Mouse (Mus musculus) adrenal gland, adult 2 months (tissue): ENCODE data around the gene Znrf2. TPM values are rescaled to one million over a fixed set of nuclear protein-coding genes. Genes with fewer than 3 reads are reported as not detected.
"Not testable (repeated sequence)": the region's sequence is repeated elsewhere in the genome, so short reads cannot be mapped to it uniquely, and the experiment has no call there.

ENCODE experiments used
- DNase-seq: peaks from one replicate; pipeline ENCODE4 v3.0.0; 2021
- polyA plus RNA-seq: library from polyadenylated mRNA; depleted of rRNA; stranded (reverse); fragments of >200 nt; gene quantifications from 2 replicates; pipeline ENCODE4 v1.2.3, GENCODE M21; 2012
- total RNA-seq, 2 experiments: library from RNA; stranded (reverse); gene quantifications; 2 replicates each; pipeline ENCODE4 v1.2.3; 2021

The Znrf2 gene
- total and polyA plus RNA-seq, 3 experiments = 39.2 to 107 (median 54.0) TPM

DNA sequence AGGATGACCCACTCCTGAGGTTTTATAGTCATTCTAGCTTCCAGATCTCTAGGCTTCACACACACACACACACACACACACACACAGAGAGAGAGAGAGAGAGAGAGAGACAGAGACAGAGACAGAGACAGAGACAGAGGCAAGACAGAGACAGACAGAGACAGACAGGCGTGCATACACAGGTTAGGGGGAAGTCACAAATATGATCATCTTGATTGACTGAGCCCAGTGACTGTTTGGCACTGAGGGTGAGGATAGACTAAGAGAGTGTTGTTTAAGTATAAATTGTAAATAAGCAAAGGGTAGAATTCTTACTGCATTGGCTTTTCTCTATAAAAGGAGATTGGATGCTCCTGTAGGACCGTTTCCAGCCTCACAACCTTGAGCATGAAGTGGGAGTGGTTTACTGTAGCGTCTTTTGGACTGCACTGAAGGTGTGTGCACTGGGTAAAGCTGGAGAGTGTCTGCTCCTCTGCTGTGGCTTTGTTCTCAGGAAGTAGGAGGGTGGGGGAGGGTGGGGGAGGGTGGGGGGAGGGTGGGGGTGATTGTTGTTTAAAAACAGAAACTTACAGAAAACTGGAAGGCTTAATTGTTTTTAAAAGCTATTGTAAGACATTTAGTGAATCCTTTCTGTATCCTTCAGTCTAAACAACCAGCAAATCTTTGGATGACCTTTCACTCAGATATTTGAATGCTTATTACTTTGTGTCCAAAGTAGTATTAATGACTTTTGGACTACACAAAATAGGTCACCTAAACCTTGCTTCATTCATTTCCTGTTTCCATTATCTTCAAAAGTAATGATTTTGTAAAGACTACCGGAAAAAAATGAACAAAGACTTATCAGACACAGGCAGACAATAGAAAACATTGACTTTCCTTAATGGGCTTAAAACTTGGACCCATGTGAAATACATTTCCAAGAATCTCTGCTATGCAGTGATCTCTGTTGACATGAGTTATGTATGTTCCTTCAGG is 32.8 kb downstream of the Znrf2 start:
- DNase-seq = peak; percentile 42

DNA sequence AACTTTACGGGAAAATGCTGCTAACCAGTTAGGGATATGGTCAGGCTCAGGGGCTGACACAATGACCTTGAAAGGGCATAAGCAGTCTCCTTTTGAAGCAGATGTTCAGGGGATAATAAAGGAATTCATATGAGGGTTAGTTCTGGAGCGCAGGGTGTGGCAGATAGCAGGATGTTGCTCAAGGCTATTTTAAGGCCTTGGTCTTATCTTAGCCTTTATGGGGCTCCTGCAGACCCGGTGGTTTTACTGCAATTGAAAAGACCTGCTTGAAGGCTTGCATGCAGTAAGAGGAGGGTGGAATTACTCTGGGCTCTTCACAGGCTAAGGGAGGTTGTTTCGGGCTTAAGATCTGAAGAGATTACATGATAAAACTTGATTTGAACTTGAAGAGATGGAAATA is 35.1 kb downstream of the Znrf2 start:
- no peak for DNase-seq

DNA sequence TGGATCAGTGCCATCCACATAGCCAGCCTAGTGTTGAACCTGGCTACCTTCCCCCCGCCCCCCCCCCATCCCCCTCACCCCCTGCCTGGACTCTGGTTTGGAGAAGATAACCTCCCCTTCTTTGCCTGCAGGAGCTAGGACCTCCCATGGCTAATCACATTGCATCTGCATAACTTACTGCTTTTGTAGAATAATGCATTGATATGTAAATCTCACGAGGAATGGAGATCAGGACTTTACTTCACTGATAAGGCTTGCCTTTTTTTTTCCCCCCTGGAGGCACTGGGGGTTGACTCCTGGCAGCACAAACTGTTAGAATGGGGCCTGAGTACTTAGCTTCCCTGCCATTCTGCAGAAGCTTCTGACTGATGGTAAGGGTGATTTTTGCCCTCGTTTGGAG is 36.0 kb downstream of the Znrf2 start:
- DNase-seq = no peak

DNA sequence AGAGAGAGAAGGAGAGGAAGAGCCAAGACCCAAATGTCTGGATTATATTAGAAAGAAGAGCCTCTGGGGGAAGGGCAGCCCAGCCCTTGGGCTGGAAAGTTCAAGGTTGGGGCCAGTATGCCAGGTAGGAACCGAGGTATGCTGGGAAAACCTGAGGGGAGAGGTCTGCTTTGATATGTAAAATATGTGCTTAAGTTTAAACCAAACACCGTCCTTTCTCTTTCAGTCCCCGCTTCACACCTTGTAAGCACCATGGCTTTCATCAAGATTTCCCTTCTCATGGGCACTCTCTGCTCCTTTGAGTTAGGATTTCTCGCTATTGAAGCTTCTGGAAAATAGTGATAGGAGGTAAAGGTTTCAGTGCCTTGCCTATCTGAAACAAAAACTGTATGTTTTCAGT is 38.1 kb downstream of the Znrf2 start:
- DNase-seq = no peak

DNA sequence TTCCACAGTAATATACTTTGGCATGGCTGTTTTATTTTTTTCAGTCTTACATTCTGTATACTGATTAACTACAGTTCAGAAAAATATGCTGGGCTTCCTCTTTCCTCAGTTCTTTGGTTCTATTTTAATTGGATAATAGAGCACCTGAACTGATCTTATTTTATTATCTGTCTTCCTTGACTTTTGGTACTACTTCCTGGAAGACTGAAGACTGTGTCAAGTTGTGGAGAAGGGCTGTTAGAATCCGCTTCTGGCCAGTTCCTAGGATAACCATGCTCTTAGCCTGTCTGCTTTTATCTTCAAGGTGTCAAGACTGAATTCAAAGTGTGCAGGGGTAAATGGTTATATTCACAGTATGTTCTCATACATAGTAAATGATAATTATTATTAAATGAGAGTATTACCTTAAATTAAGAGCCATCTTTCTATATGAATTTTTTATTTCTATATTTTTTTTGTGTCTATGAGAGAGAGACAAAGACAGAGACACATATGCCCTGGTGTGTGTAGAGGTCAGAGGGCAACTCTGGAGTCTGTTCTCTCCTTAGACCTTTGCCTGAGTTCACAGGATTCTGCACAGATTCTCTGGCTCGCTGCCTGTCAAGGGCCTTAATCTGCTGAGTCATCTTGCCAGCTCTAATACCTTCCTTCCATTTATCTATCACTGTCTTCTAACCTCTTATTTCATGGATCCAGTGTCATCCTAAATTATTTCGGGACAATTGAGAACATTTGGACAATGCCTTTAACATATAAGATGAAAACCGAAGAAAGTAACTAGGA is 39.3 kb downstream of the Znrf2 start:
- DNase-seq = peak; percentile 66

DNA sequence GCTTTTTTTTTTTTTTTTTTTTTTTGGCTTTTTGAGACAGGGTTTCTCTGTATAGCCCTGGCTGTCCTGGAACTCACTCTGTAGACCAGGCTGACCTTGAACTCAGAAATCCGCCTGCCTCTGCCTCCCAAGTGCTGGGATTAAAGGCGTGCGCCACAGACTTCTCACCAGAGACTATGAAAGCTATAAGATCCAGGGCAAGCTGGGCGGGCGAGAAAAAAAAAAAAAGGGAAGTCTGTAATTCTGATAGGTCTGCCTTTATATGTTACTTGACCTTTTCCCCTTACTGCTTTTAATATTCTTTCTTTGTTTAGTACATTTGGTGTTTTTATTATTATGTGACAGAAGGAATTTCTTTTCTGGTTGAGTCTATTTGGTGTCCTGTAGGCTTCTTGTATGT is 42.4 kb downstream of the Znrf2 start:
- not testable (repeated sequence) for DNase-seq

DNA sequence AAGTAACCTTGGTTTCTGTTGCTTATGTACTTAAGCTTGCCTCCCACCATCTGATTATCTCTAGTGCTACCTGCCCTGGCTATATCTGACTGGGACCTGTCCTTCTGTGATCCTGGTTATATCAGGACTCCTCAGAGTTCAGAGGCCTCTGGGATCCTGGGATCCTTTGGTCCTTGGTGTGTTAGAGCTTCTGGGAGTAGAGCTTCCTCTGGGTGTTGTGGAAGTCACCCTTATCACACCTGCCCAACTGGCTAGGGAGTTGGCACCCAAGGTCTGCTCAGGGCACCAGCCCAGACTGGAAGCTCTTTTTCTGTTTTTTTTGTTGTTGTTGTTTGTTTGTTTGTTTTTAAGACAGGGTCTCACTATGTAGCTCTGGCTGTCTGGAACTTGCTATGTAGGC is 43.5 kb downstream of the Znrf2 start:
- no peak for DNase-seq

DNA sequence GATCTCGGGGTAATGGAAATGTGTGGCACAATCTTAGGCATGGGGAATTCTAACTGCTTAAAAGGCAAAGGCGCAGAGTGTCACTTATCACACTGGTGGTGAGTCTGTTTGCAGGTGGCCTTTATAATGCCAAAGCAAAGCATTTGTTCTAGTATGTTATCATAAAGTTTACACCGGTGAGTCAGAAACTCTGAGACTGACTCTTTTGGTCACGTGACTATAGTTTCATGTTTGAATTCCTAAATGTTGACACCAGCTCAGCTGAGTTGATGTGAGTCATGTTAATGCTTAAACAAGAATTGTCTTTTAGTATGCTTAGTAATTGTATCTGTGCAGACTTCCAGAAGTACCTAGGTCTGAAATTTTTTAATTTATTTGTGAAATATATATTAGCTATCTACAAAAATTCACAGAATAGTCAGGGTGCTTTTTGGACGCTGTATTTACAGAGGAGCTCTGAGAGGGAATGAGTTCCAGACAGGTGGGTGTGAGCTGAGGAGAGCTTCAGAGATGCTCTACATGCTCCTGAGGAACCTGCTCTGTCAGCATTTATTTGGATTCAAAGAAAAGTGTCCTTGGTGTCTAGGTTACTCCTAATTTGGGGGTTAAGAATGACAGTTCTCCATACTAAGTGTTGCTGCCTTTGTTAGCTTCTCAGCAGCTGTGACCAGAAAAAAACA is 50.2 kb downstream of the Znrf2 start:
- DNase-seq = peak; percentile 32

DNA sequence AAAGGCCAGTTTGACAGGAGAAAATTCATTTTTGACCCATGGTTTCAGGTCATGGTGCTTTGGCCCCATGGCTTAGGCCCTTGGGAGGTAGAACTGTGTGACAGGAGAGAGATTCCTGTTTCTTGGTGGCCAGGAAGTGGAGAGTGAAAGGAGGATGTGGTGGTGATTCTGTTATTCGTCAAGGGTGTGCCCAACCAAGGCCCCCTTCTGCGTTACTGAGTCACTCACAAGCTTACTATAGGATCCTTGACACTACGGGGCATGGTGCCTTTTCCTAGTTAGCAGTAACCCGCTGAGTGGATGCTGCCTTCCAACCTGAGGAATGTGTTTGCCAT is 50.7 kb downstream of the Znrf2 start:
- no peak for DNase-seq

DNA sequence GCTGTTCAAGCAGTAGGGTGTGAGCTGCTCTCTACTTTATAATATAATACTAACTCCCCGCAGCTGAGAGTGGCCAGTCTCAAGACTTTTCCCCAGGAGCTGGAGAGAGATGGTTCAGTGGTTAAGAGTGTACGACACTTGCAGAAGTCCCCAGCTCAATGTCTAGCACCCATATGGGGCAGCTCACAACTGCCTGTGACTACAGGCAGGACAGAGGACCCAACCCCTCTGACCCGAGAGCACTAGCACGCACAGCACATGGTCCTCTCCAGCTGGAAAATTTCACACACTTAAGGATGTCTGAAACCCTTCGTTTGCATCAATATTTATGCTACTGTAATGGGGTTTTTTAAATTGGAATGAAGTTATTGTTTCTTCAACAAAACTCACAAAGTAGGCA is 56.3 kb downstream of the Znrf2 start:
- no peak for DNase-seq

DNA sequence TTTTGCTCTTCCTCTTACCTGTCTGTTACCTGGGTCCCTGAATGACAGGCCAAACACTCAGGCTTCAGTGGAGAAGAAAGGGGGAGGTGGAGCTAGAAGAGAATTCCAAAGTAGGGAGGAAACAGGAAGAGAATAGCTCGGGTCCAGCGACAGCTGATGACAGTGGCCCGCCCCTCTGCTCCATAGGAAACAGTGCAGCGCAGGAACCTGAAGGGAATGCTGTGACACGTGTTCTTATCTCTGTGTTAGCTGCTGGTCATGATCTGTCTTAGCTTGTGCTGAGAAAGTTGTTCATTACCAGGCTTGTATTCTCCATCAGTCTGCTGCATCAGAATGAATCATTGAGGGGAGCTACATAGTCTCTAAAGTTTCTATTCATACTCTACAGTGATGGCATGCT is 60.1 kb downstream of the Znrf2 start:
- DNase-seq = no peak

DNA sequence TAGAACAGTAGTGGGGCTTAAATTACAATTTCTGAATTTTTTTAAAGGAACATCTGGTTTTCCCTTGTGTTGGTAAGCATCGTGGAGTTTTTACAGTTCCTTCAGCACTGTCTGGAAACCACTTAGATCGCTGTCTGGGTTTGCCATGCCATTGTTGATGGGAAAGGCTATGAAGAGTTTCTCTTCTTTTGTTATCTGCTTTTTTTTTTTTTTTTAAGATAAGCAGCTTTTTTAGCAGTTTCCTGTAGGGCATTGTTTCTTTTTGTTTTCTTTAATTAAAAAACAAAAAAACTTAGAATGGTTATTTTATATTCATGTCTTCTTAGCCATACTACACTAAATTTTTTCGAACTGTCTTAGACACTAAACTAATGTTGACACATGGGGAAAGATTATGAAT is 60.9 kb downstream of the Znrf2 start:
- DNase-seq = no peak

DNA sequence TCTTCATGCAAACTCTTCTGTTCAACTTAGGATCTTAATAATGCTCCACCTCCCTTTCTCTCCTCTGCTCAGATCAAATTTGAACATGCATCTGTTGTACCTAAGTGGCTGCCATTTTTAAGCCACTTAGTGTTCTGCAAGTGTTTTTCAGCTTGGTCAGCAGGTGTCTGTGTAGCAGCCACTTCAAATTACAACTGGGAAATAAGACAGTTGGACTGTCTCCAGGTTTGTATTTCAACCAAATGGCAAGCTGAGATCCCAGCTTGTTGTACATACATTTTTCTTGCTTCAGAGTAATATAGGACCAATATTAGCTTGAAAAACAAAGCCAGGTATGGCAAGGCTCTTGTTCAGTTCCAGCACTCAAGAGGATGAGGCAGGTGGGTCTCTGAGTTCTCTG is 61.8 kb downstream of the Znrf2 start:
- DNase-seq = no peak

DNA sequence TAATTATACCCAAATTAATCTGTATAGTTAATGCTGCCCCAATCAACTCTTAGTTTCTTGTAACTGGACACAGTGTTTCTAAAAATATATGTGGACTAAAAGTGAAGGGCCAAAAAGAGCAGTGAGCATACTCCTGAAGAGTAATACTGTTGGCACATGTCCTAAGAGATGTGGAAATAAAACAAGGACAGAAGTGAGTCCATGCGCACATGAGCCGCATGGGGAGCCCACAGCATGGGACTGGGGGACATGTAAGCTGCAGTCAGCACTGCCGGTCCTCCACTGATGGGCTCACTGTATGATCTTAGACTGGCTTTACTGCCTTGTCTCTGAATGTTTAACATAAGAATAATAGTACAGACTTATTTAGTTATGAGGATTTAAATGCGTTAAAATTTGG is 63.4 kb downstream of the Znrf2 start:
- DNase-seq = peak; percentile 44

DNA sequence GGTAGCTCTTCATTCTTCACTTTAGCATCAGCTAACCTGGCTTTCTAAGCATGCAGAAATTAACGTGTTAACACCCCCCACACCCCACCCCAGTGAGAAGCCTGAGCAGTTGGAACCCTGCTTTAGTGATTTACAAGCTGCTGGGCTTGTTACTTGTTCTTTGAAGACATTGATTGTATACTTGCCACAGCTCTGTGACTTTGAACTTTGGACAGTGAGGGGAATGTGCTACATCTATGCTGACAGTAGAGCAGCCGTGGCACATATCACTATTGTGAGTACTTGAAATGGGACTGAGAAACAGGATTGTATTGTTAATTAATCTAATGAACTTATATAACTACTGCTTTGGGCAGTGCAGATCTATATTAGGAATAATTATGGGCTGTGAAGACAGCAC is 66.7 kb downstream of the Znrf2 start:
- DNase-seq = no peak

DNA sequence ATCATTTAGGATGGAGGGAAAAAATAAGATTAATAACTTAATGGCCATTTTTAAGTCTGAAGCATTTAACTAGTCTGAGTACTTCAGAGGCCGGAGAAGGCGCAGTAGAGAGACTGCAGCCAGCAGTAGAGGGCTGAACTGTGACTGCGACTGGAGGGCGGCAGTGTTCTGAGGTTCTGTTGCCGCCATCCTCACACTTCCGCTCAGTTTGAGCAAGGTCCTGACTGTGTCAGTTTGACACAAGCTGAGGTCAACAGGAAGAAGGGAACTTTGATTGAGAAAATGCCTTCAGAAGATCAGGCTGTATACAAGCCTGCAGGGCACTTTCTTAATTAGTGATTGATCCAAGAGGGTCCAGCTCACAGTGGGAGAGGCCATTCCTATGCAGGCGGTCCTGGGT is 69.5 kb downstream of the Znrf2 start:
- no peak for DNase-seq

DNA sequence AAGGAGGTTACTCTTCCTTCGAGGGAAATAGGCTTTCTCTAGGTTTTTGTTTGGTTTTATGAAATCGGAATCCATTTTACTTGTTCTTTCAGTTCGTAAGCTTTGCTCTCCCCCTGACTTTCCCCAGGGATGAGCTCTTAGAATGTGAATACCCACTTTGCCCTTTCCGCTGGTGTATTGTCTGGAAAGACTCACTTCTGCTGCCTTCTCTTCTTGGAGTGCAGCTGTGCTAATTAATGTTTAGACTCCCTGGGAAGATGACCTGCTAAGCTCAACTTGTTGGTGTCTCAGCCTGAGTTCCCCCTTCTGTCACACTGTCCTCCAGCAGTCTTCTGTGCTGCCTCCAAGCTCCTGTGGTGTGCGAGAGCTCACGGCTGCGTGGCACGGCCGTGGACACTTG is 73.5 kb downstream of the Znrf2 start:
- DNase-seq = no peak

DNA sequence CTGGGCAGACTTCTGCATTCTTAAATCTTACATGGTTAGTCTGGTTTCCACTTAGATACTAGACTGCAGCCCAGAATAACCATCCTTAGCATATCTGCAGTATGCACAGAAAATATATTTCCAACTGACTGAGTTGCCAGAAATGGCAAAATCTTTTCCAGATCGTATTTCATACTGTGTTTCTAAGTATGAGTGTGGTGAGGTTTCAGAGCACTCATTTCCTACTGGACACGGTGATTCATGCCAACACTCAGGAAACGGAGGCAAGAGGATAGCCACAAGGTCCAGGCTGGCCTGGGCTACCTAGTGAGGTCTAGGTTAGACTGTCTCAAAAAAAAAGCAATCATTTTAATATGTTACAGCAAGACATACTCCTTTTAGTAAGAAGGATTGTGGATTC is 74.7 kb downstream of the Znrf2 start:
- no peak for DNase-seq

DNA sequence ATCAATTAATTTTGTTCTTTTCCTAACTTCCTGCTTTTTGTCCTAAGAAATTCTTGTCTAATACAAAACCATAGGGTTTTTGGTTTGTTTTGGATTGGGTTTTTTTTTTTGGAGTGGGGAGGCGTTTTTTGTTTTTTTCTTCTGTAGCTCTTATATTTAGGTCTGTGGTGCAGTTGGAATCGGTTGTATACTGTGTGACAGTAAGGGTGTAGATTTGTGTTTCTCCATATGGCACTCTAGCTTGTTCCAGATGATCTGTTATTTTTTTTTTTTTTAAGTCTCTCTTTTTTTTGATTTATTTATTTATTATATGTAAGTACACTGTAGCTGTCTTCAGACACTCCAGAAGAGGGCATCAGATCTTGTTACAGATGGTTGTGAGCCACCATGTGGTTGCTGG is 83.5 kb downstream of the Znrf2 start:
- no peak for DNase-seq

DNA sequence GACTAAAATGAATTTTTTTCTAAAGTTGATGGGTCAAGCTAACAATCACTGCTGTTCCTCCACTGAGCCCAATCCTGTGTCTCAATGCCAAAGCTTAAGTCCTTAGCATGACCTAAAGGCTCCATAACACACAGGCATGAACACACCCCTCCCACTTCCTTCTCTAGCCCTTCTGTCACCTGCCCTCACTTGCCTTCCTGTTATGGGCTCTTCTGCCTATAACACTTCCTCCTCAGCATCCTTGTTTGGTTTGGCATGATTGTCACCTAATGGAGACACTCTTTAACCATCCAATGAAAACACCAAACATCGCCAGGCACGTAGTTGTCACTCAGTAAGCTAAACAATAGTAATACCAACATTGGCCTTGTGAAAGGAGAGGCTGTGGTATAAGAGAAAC is 85.8 kb downstream of the Znrf2 start:
- DNase-seq = no peak

DNA sequence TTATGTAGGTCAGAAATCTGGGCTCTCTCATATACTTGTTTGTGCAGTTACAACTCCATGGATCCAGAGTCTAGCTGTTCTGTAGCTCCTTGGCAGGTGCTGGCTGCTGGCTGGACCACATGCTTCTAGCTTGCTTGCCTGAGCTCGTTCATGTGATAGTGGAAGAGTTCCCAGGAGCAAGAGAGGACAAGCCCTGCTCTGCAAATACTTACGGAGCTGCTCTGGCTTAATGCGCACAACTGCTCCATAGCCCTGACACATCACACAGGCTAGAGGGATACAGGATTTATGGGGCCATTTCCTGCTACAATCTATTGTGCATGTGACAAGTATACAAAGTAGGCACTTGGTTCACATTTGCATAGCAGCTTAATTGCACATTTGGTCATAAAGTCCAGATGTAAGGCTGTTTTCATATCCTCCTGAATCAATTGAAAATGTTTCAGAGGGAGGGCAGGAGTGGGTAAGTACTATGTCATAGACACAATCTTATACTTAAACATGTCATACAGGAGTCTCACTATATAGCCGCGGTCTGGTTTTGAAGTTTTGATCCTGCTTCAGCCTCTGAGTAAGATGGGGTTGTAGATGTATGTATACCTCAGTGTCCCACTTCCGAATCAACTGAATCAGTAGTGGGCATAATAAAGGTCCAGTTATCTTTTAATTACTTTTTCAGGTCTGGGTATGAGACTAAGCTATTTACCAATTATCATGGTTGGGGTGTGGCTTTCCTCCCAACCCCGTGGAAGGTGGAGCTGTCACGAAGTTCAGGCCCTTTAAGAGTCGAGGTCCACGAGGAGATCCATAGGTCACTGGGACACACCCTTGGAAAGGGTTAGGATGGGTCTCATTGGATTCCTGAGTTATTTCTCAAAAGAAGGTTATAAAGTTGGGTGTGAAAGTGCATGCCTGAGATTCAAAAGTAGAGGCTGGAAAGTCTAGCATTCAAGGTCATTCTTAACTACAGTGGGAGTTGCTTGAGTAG is 89.6 kb downstream of the Znrf2 start:
- DNase-seq = no peak

DNA sequence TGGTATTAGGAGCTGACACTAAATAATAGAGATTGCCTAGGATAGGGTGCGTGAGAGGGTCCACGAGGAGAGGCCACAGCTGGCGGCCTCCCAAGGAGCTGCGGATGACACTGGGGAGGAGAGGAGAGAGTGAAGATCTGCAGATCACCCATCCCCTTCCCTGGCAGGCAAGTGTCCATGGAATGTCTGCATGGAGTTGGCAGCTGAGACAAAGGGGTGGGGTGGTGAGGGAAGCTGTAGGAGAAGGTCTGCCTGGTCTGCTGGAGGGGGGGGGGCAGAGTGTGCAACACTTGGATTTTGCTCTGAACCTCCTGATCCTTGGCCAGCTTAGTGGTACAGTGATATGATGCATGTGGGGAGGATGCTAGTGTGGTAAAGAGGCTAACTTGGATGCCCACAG is 98.3 kb downstream of the Znrf2 start:
- no peak for DNase-seq
